Mouse (Mus musculus) neural tube, postnatal 0 days (tissue): Measurements from ENCODE around the gene Plk4. TPM values are rescaled to one million over a fixed set of nuclear protein-coding genes. Genes with fewer than 3 reads are reported as not detected.

ENCODE experiments used
- polyA plus RNA-seq: library from polyadenylated mRNA; unstranded; fragments of >200 nt; fragmentation: Nextera tagmentation; extraction: Ambion mirVana; gene quantifications from 2 replicates; pipeline ENCODE4 v1.2.1, GENCODE M21; 2015

Plk4 gene
- 11.9 and 12.4 TPM in 2 replicates for polyA plus RNA-seq

DNA sequence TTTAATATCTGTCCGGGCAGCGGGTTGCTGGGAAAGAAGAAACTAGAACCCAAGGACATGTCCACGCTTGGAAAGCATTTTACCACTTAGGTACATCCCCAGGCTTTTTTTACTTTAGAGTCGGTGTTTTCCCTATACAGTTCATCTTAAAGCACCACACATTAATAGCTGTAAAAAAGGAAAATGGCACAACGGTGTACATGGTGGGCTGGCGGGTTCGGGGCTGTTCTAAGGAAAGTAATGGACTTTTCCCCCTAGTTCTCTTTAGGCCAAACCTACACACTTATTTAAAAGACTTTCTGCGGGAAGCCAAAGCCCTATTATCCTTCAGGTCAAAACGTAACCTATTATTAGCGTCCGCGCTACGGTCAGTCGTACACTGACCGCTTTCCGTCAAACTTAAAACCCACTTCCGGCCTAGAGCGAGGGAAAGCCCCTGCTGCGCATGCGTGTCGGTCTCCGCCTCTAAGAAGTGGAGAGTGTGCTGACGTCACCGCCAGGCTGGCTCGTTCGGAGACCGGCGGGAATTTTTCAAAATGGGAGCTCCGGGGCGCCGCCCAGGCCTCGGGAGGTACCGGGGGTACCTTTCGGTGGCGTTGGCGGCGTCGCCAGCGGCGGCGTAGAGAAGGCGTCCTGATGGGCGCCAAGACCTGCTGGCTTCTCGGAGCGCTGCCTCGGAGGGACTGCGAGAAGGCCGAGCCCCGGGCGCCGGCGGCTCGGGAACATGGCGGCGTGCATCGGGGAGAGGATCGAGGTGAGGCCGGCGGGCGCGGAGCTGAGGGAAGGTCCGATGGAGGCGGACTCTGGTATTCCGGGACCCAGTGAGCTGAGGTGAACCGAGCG lies at the start of gene Plk4:
Gene Plk4 (plus strand): TSS at position 490 of the 843 bp plus-strand sequence.

DNA sequence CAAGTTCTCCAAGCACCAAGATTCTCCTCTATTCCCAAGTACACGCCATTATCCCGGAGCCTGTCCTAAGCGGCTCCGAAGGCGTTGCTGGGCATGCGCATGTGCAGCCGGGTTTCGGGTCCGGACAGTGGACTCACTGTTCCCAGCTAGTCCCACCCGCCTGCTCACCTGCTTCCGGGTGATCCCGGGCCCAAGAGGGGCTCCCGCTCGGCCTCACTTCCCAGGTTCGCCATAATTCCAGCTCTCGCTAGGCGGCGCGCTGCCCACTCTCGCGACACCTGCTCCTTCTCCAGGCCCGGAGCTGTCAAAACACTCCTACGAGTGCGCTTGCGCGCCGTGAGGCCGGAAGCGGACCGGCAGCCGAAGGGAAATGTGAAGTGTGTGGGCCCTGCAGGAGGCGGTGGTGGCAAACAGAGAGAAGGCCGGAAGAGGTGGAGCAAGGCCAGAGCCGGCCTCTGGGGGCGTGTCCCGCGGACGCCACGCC lies 46.7 kb downstream of the Plk4 start, which contains the start of gene Mfsd8:
Gene Mfsd8 (minus strand): TSS at position 414 of the 484 bp plus-strand sequence.

DNA sequence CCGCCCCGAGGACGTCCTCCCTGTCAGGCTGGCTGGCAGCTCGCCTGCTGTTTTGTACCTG lies 47.0 kb downstream of the Plk4 start, which contains the start of gene Abhd18:
Gene Abhd18 (plus strand): TSS at position 14 of the 61 bp plus-strand sequence.

Other genes with a start within 250 kb of the Plk4 start
- gene Slc25a31, start 91.2 kb upstream of the Plk4 start, polyA plus RNA-seq, result 0.18 and 0.39 TPM in 2 replicates
- gene Hspa4l, start 55.5 kb upstream of the Plk4 start, polyA plus RNA-seq, result 53.9 and 61.7 TPM in 2 replicates
- gene Mfsd8, start 46.9 kb downstream of the Plk4 start, polyA plus RNA-seq, result 7.9 and 8.1 TPM in 2 replicates
- 9.8 and 16.0 TPM in 2 replicates for gene Abhd18, start 47.0 kb downstream of the Plk4 start, polyA plus RNA-seq
- 0.19 and 0.28 TPM in 2 replicates for gene 1700034I23Rik, start 102.5 kb downstream of the Plk4 start, polyA plus RNA-seq
- 6.4 and 6.5 TPM in 2 replicates for gene Larp1b, start 149.8 kb downstream of the Plk4 start, polyA plus RNA-seq